Mouse (Mus musculus): ENCODE data around the gene Grm1. TPM values are rescaled to one million over a fixed set of nuclear protein-coding genes. Genes with fewer than 3 reads are reported as not detected.
"Not testable (repeated sequence)": the region's sequence is repeated elsewhere in the genome, so short reads cannot be mapped to it uniquely, and the experiment has no call there.

Gene Grm1
- total RNA-seq (2017): under 0.01 TPM in 1 of 2 replicates, not detected in the other

- ATAC-seq (replicated peaks; ENCODE audit: low read depth, poor library complexity, severe bottlenecking): peak; percentile 65; the same call in 1 of the 2 replicates
These were observed at the start of gene Grm1 for GRCm38 (mm10) chr10:11081611-11082398. TSS of gene Grm1 (minus strand) at chr10:11082356.

GRCm38 (mm10) chr10:11121781-11122180 lies 39.6 kb upstream of the Grm1 start:
- ATAC-seq (replicated peaks; ENCODE audit: low read depth, poor library complexity, severe bottlenecking): no peak

DNA sequence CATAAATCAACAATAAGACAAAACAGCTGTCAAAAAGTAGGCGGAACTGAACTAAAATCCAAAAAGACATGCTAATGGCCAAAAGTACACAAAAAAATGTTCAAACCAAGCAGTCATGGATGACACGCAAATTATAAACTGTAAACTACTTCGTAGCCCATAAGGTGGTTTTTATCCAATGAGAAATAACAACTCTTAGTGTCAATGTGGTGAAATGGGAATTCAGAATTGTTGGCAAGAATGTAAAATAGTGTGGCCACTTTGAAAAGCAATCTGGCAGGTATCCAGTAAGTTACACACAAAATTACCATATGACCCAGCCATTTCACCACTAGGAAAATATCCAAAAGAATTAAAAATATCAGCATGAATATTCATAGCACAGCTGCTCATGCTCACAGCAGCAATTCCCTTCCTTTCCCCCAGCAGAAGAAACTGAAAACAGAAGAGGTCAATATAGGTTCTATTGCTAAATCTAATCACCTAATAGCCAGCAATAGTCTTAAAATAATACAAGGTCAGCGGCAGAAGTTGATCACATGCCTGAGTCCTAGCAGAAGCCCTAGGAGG lies 16.4 kb upstream of the Grm1 start:
- no peak for ATAC-seq (replicated peaks; ENCODE audit: low read depth, poor library complexity, severe bottlenecking)

DNA sequence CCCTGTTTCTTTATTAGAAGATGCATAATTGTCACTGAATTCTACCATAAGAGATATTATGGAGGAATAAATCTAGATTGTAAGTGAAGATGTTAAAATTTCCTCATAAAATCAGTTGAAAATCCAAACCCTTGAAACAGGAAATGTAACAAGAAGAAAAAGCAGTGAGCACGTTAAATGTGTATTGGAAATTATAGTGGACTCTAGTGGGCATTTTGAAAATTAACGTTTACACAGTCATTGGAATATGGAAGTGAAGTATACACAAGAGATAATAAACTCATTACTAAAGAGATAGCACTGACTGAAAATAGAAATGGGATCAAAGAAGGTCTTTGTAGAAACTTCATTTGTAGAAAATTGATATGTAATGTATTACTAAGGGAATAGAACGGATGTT lies 4.2 kb upstream of the Grm1 start:
- no peak for ATAC-seq (replicated peaks; ENCODE audit: low read depth, poor library complexity, severe bottlenecking)

DNA sequence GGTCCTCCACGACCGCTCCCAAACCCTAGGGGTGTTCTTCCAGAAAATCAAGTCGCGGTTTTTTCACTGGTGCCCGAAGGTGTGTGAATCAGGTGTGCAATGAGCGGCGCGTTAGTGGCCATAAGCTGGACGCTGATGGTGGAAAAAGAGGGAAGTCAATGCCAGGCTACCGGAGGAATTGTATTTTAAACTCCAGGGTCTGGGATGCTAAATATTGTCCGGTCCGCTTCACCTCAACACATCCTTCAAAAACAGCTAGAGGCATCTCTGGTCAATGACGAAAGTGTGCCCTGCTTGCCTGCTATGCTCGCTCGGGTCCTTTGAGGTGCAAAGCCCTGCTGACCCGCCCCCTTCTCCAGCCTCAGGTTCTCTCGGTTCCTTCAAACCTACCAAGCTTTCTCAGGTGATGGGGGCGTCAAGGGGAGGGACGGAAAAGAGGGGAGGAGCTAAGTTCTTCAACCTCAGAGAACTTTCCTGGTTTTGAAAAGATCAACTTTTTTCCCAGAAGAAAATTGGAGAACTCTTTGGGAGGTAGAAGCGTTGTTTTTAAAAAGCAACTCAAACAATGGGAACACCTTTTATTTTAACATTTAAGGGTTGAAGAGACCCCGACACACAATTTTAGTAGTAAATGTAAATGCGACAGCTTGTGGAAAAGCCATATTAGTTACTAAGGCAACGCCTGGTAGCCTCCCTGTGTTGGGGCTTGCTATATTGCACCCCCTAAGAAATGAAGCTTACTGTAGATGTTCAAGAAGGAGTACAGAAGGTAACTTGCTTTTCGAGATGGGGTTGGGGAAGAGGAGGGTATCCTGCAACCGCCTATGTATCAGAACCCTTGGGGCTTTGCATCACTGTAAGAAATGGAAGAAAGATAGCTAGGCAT lies 1.2 kb downstream of the Grm1 start:
- ATAC-seq (replicated peaks; ENCODE audit: low read depth, poor library complexity, severe bottlenecking): no peak

DNA sequence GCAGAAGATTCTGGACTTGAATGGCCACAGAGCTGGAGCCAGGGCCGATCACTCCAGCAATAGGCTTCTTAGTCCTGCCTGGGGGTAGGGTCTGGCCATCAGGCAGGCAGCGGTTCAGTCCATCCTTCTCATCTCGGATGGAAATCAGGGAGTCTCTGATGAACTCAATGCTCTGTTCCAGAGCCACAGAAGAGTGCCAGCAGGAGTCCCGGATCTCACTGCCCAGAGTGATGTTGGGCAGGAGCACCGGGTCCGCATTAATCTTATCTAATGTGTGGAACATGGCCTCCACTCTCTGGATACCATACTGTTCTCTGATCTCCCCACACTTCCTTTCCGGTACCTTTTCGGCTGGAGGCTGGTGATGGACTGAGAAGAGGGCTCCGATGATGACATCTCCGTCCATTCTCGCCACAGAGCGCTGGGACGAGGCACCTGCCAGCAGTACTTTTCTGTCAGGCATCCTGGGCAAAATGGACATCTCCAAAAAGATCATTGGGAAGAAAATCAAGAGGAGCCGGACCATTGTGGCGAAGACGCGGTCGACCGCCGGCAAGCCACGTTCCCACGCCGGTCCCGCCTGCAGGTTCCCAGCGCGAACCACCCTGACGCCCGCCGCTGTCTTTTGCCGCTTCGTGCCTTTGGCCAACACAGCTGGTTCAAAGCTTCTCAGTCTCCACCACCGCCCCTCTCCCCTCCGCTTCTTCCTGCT lies 2.0 kb downstream of the Grm1 start:
- ATAC-seq (replicated peaks; ENCODE audit: low read depth, poor library complexity, severe bottlenecking): no peak

DNA sequence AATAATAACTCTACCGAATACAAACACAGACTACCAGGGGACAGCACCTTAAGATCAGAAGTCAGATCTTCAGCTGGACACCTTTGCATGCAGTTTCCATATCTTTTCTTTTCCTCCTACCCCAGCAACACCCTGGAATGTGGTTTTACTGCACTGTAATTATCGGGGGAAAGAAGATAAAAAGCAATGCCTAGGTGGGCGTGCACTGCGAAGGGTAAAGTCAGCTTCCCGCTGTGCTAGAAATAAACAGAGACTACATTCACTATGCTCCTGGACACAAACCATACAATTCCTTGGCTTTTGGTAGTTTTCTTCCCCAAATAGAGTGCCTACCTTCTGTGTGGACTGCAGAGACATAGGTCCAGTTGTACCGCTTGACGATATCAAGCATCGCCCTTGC lies 2.6 kb downstream of the Grm1 start:
- ATAC-seq (replicated peaks; ENCODE audit: low read depth, poor library complexity, severe bottlenecking): no peak

DNA sequence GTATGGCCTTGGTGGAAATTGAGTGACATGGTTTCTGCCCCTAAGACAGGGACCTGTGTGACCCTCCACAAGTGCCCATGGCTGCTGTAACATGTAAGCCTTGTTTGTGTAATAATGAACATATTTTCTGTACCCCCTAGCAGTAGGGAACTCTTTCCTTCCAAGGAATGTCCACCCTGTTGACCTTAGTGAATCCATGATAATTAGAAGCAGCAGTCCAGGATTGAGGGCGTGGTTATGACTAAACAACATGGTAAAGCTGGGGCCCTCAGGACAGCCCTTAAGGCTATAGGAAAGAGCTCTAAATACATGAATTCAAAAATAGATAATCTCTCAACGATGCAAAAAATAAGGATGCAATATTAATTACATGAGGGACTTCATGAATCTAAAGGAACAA lies 17.0 kb downstream of the Grm1 start:
- ATAC-seq (replicated peaks; ENCODE audit: low read depth, poor library complexity, severe bottlenecking): no peak

DNA sequence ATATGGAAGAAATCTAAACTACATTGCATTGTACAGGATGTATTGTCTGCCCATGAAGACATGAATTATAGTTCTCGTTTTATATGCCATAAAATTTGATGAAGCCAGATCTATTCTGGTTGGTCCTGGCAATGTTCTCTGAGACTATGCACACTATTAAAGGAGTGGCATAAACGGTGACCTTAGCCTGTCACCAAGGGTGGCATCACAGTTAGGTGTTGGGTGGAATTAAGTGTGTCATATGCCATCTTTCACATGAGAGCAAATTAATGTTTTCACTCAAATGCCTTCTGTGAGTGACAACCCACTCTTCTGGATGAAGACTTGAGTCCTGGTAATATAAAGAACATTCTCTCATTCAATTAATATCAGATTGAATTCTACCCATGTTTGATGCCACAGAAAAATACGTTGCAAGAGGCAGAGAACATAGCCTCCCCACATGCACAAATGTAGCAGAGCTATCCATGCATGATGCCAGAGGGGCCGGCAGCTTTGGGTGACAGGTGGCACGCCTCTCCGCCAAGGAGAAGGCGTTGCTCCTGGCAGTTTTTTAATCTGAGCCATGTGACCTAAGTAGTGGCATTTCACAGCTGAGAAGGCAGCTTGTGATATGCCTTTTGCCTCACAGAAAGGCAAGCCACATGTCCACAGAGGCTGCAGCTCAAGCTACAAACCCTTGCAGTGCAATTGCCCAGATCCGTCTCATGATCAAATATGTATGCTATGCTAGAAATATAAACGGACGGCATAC lies 20.7 kb downstream of the Grm1 start:
- ATAC-seq (replicated peaks; ENCODE audit: low read depth, poor library complexity, severe bottlenecking): no peak

- ATAC-seq (replicated peaks; ENCODE audit: low read depth, poor library complexity, severe bottlenecking): no peak
These were observed 32.8 kb downstream of the Grm1 start for GRCm38 (mm10) chr10:11049361-11049760.

- ATAC-seq (replicated peaks; ENCODE audit: low read depth, poor library complexity, severe bottlenecking): not testable (repeated sequence)
These were observed 36.7 kb downstream of the Grm1 start for GRCm38 (mm10) chr10:11045421-11045820.

- ATAC-seq (replicated peaks; ENCODE audit: low read depth, poor library complexity, severe bottlenecking): no peak
These were observed 37.6 kb downstream of the Grm1 start for GRCm38 (mm10) chr10:11044455-11045106.

DNA sequence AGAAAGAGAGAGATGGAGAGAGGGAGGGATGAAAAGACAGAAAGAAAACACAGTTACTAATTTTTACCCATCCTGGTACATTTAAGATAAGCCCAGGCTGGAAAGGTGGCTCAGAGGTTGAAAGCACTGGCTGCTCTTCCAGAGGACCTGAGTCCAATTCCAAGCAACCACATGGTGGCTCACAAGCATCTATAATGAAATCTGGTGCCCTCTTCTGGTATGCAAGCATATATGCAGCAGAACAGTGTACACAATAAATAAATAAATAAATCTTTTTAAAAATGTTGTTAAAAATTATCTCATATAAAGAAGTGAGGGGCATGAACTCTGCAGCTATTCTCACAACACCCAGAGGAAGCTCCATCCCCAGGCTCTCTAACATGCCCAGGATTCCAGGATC lies 42.8 kb downstream of the Grm1 start:
- no peak for ATAC-seq (replicated peaks; ENCODE audit: low read depth, poor library complexity, severe bottlenecking)

DNA sequence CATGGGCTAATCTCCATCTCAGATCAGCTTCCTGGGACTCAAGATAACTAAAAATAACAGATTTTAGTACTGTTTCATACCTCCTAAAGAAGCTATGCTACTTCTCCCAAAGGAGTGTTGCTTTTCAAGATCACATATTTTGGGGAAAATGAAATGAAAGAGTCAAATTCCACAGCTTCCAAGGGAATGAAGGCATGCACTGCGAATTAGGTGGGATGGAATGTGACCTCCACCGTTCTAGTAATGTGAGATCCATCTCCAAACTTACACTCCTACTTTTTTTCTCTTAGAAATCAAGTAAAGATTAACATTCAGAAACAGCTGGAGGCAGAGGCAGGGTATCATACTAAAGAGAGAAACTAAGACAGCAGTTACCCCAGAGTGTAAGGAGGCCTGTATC lies 49.9 kb downstream of the Grm1 start:
- no peak for ATAC-seq (replicated peaks; ENCODE audit: low read depth, poor library complexity, severe bottlenecking)

GRCm38 (mm10) chr10:11025764-11026518 lies 56.2 kb downstream of the Grm1 start:
- no peak for ATAC-seq (replicated peaks; ENCODE audit: low read depth, poor library complexity, severe bottlenecking)

DNA sequence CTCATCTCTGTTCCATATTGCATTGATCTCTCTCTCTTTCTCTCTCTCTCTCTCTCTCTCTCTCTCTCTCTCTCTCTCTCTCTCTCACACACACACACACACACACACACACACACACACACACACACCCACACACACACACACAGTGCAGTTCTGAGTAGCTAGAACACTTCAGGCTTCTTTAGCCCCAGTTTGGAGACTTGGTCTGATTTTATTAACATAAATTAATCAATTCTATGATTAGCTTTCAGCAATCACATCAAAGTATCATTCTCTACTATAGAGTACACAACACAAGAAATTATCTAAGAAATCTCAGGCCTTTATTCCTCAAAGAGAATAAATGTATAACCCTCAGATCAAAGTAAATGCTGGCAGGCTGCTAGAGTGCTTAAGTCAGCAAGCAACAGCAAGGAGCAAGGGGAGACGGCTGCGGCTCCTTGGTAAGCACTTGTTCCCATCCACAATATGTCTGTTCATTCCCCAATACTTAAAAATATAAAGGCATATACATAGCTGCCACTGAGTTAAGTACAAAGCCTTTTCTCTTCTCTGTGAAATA lies 63.1 kb downstream of the Grm1 start:
- no peak for ATAC-seq (replicated peaks; ENCODE audit: low read depth, poor library complexity, severe bottlenecking)

DNA sequence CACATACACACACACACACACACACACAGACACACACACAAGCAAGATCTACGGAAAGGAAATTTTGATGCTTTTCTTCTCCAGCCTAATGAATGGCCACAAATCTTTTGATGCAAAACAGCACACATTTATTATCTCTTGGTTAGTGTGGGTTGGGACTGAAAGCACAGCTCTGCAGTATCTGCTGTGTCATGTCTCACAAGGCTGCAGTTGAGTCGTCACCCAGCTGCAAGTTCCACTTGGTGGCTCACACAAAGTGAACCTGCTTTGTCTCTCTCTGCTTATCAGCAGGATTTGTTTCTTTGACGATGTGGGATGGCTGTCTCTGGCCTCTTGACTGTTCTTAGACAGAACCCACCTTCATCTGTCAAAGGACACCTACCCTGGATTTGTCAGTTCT lies 68.5 kb downstream of the Grm1 start:
- ATAC-seq (replicated peaks; ENCODE audit: low read depth, poor library complexity, severe bottlenecking): no peak

- no peak for ATAC-seq (replicated peaks; ENCODE audit: low read depth, poor library complexity, severe bottlenecking)
These were observed 85.4 kb downstream of the Grm1 start for GRCm38 (mm10) chr10:10996766-10997165.

All from common myeloid progenitor, adult 5-6 weeks (primary cell).